Mouse (Mus musculus): Measurements from ENCODE around the gene Ctsc. TPM values are rescaled to one million over a fixed set of nuclear protein-coding genes. Genes with fewer than 3 reads are reported as not detected.

Gene Ctsc
- 198 TPM for polyA plus RNA-seq (2014; fragmentation: Illumina TruSeq; extraction: RNeasy Lipid Tissue Mini Kit (QIAGEN cat#74804))

GRCm38 (mm10) chr7:88277858-88278627, at the start of gene Ctsc:
Ctsc (plus strand) TSS chr7:88278085.

Other genes with a start within 250 kb of the Ctsc start
- gene Rab38, start 152.2 kb downstream of the Ctsc start, polyA plus RNA-seq (2014; fragmentation: Illumina TruSeq; extraction: RNeasy Lipid Tissue Mini Kit (QIAGEN cat#74804)): 11.5 TPM

All from ovary, adult 10 weeks (tissue).